In genomic region chr4:63963410-63963809, GRCm38 (mm10) we compare ENCODE assay signal across 23 mouse cellular contexts.
DNase-seq lines count a peak whose midpoint lies in the region; ATAC-seq and TF ChIP-seq lines count a peak whose summit lies in the region.
"Had no signal": no experiment of that assay in that cellular context is flagged by ENCODE, and none has a peak within 500 bp of the region (broad histone marks: within the 10 kb centered on the region; RNA-seq: fewer than 3 reads in every experiment).

No protein-coding gene starts in this region.

- H3K4me2 ChIP-seq in heart, embryonic 11.5 days = no peak overlapping the region
- no peak overlapping the region for H3K4me2 ChIP-seq in lung, embryonic 14.5 days
- no peak overlapping the region for H3K4me2 ChIP-seq in limb, embryonic 14.5 days (replicated peaks; ENCODE audit: low read depth, low read length, severe bottlenecking)
- H3K4me2 ChIP-seq: forebrain, embryonic 13.5 days; hindbrain, embryonic 12.5 days had no signal

- no peaks in the 10 kb centered on the region for H3K36me3 ChIP-seq in heart, embryonic 11.5 days (ENCODE audit: control insufficient read depth, insufficient read depth, low read length)
- no peaks in the 10 kb centered on the region for H3K36me3 ChIP-seq in lung, embryonic 14.5 days (ENCODE audit: insufficient read depth)
- H3K36me3 ChIP-seq in limb, embryonic 14.5 days (ENCODE audit: control insufficient read depth, insufficient read depth, low read length) = peaks cover 41% of the 10 kb centered on the region
- H3K36me3 ChIP-seq: embryonic facial prominence, embryonic 10.5 days; hindbrain, embryonic 12.5 days had no signal

- H3K27ac ChIP-seq in heart, embryonic 11.5 days (ENCODE audit: low read depth, low read length) = no peak overlapping the region
- no peak overlapping the region for H3K27ac ChIP-seq in lung, embryonic 14.5 days (ENCODE audit: low read depth)
- H3K27ac ChIP-seq in limb, embryonic 14.5 days (replicated peaks; ENCODE audit: low read depth, low read length) = no peak overlapping the region
- H3K27ac ChIP-seq: embryonic facial prominence, embryonic 10.5 days; forebrain, embryonic 13.5 days; gastrocnemius, adult 2 months; hindbrain, embryonic 12.5 days had no signal

- H3K9ac ChIP-seq in heart, embryonic 11.5 days (ENCODE audit: low read depth, low read length) = no peak overlapping the region
- no peak overlapping the region for H3K9ac ChIP-seq in lung, embryonic 14.5 days
- H3K9ac ChIP-seq in limb, embryonic 14.5 days (ENCODE audit: low read depth, low read length, severe bottlenecking) = no peak overlapping the region
- H3K9ac ChIP-seq: forebrain, embryonic 13.5 days; forebrain, postnatal 0 days; hindbrain, embryonic 12.5 days had no signal

- TF ChIP-seq CTCF in lung, embryonic 14.5 days (IDR thresholded peaks at IDR 0.05; ENCODE audit: low read depth) = no peak

- DNase-seq in heart, adult 11 months = peak; percentile 44
- peak; percentile 48 for DNase-seq in lung, embryonic 14.5 days
- no peak for DNase-seq in lung, postnatal 25 days (ENCODE audit: low spot score)
- peak; percentile 74 for DNase-seq in forelimb bud, embryonic 11.5 days (ENCODE audit: low read depth, low spot score)
- peak; percentile 15 for DNase-seq in limb, embryonic 14.5 days (ENCODE audit: low spot score)
- DNase-seq in testis, postnatal 10 days (ENCODE audit: low spot score) = no peak
- DNase-seq in urinary bladder, postnatal 25 days (ENCODE audit: low spot score) = no peak
- DNase-seq: adrenal gland, adult 2 months; adrenal gland, postnatal 25 days; cerebellum, adult 18-20 months; cerebellum, adult 9-11 months; cerebellum, postnatal 36 days; forebrain, postnatal 0 days; gastrocnemius, adult 2 months; gastrocnemius, postnatal 25 days; heart, postnatal 10 days; heart, postnatal 4 days had no signal

- H3K4me1 ChIP-seq in heart, embryonic 11.5 days (ENCODE audit: control insufficient read depth, insufficient read depth, low read length) = no peaks in the 10 kb centered on the region
- no peaks in the 10 kb centered on the region for H3K4me1 ChIP-seq in lung, embryonic 14.5 days (ENCODE audit: insufficient read depth)
- no peaks in the 10 kb centered on the region for H3K4me1 ChIP-seq in limb, embryonic 14.5 days (ENCODE audit: control insufficient read depth, insufficient read depth, low read length)
- H3K4me1 ChIP-seq: forebrain, embryonic 13.5 days; hindbrain, embryonic 12.5 days had no signal

- H3K27me3 ChIP-seq in heart, embryonic 11.5 days (ENCODE audit: control insufficient read depth, insufficient read depth, low read length) = no peaks in the 10 kb centered on the region
- no peaks in the 10 kb centered on the region for H3K27me3 ChIP-seq in lung, embryonic 14.5 days (ENCODE audit: insufficient read depth, low read length)
- no peaks in the 10 kb centered on the region for H3K27me3 ChIP-seq in limb, embryonic 14.5 days (ENCODE audit: control insufficient read depth, insufficient read depth, low read length)
- H3K27me3 ChIP-seq: CH12.LX; forebrain, embryonic 13.5 days; hindbrain, embryonic 12.5 days had no signal

- ATAC-seq in heart, embryonic 11.5 days (replicated peaks; ENCODE audit: insufficient number of reproducible peaks, low FRiP score, low TSS enrichment) = no peak
- ATAC-seq in lung, embryonic 14.5 days (ENCODE audit: insufficient read depth) = peak; percentile 64; the same call in 1 of the 2 replicates
- peak; percentile 55; the same call in 1 of the 2 replicates for ATAC-seq in limb, embryonic 14.5 days (ENCODE audit: low FRiP score, low read depth)
- ATAC-seq: forebrain, embryonic 13.5 days; forebrain, postnatal 0 days; hindbrain, embryonic 16.5 days had no signal

- WGBS in heart, embryonic 11.5 days (ENCODE audit: insufficient replicate concordance) = 92% methylated on average over 1 of the region's 1 CpGs
- WGBS in lung, embryonic 14.5 days = 24% methylated on average over 1 of the region's 1 CpGs
- 50% methylated on average over 1 of the region's 1 CpGs for WGBS in limb, embryonic 14.5 days

- H3K4me3 ChIP-seq in heart, embryonic 11.5 days (ENCODE audit: low read depth, low read length) = no peak overlapping the region
- no peak overlapping the region for H3K4me3 ChIP-seq in lung, embryonic 14.5 days (ENCODE audit: low read depth, low read length)
- H3K4me3 ChIP-seq in limb, embryonic 14.5 days (replicated peaks; ENCODE audit: low read length) = no peak overlapping the region
- H3K4me3 ChIP-seq: embryonic facial prominence, embryonic 10.5 days; forebrain, embryonic 13.5 days; gastrocnemius, adult 2 months; hindbrain, embryonic 12.5 days had no signal

- no peaks in the 10 kb centered on the region for H3K9me3 ChIP-seq in heart, embryonic 11.5 days (replicated peaks; ENCODE audit: control insufficient read depth, low read length)
- no peaks in the 10 kb centered on the region for H3K9me3 ChIP-seq in lung, embryonic 14.5 days (ENCODE audit: low read depth, low read length)
- H3K9me3 ChIP-seq in limb, embryonic 14.5 days (ENCODE audit: control insufficient read depth, low read length) = no peaks in the 10 kb centered on the region
- H3K9me3 ChIP-seq: embryonic facial prominence, embryonic 10.5 days; forebrain, embryonic 13.5 days; hindbrain, embryonic 12.5 days had no signal

- TF ChIP-seq POLR2A in limb, embryonic 14.5 days (IDR thresholded peaks at IDR 0.05; ENCODE audit: borderline replicate concordance, extremely low read depth, insufficient read depth, insufficient read length) = no peak

Comparison
In these comparisons a context has a peak if more than half of its experiments do, and no peak if none do; other contexts are left out.
1. DNase-seq: peak in heart, adult 11 months (single experiment), lung, embryonic 14.5 days (single experiment), forelimb bud, embryonic 11.5 days (single experiment) and limb, embryonic 14.5 days (single experiment); none in lung, postnatal 25 days (single experiment), testis, postnatal 10 days (single experiment) and urinary bladder, postnatal 25 days (single experiment).